Mouse (Mus musculus) G1E (cell line): ENCODE measurements around the gene Galnt6.

Experiments
- CTCF ChIP-seq: IDR thresholded peaks from 2 replicates; pipeline ENCODE4 v1.5.1; 2012; ENCODE audit warnings: low read depth, low read length, inconsistent platforms, mixed read lengths
- GATA1 ChIP-seq: IDR thresholded peaks from 2 replicates; pipeline ENCODE4 v1.6.1; 2012; ENCODE audit warnings: borderline replicate concordance, low read length, inconsistent platforms, mixed read lengths
- POLR2AphosphoS5 ChIP-seq: IDR thresholded peaks from 2 replicates; pipeline ENCODE4 v1.6.1; 2012; ENCODE audit warnings: low read depth, low read length, inconsistent platforms; ENCODE audit not compliant: insufficient replicate concordance
- TAL1 ChIP-seq: conservative IDR thresholded peaks from 2 replicates; pipeline ENCODE4 v1.6.1; 2012; ENCODE audit warnings: low read depth, low read length, inconsistent platforms, mixed read lengths

GRCm38 (mm10) chr15:100654271-100654670 lies 74.9 kb downstream of the Galnt6 start:
- TF ChIP-seq CTCF (no peak), POLR2AphosphoS5 (no peak), GATA1 (no peak), TAL1 (no peak)
